Mouse (Mus musculus) gastrocnemius, postnatal 4 days (tissue): ENCODE measurements around the gene Gper1. TPM values are rescaled to one million over a fixed set of nuclear protein-coding genes. Genes with fewer than 3 reads are reported as not detected.

ENCODE experiments used
- DNase-seq, 2 experiments: peaks; one replicate each; pipeline ENCODE4 v3.0.0; 2021 to 2022; ENCODE audit warnings: low spot score in 2 of 2, mixed read lengths in 2 of 2
- long read RNA-seq, 2 experiments: library from polyadenylated mRNA; stranded (forward); transcript quantifications; one replicate each; pipeline ENCODE4 v2.0.0; 2021
- total RNA-seq, 2 experiments: library from RNA; stranded (reverse); gene quantifications; 2 replicates each; pipeline ENCODE4 v1.2.3; 2021

Gper1 gene
- 1 to 10 TPM; 3.9 to 4.4 TPM for total RNA-seq
- long read RNA-seq, experiment 1, partial matches to known transcripts: 0 of 7 reads
- long read RNA-seq, experiment 1, other reads (novel, unspliced or antisense): 4 of 7 reads
- long read RNA-seq, experiment 2, transcript Gper1-201 (3 exons, 2,537 nt): major isoform, 5 of 9 reads
- long read RNA-seq, experiment 2, partial matches to known transcripts: 2 of 9 reads
- long read RNA-seq, experiment 2, other reads (novel, unspliced or antisense): 2 of 9 reads

- DNase-seq: peak; percentile 53 to 79
These were observed at the start of gene Gper1 for GRCm38 (mm10) chr5:139423026-139423865. Gene Gper1, plus strand, starts transcription at chr5:139423151.

- no peak for DNase-seq
These were observed 49.0 kb upstream of the Gper1 start for GRCm38 (mm10) chr5:139373889-139374444.

DNA sequence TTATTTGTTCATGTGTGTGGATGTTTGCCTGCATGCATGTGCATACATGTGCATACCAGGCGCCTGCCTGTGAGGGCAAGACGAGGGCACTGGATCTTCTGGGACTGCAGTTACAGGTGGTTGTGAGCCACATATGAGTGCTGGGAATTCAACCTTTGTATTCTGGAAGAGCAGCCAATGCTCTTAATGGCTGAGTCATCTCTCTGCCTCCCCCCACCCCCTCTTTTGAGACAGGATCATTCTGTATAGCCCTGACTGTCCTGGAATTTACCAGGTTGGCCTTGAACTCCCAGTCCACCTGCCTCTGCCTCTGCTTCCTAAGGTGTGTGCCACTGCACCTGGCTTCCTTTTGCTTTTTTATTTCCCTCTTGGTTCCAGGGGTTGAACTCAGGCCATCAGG, 48.1 kb upstream of the Gper1 start:
- no peak for DNase-seq

DNA sequence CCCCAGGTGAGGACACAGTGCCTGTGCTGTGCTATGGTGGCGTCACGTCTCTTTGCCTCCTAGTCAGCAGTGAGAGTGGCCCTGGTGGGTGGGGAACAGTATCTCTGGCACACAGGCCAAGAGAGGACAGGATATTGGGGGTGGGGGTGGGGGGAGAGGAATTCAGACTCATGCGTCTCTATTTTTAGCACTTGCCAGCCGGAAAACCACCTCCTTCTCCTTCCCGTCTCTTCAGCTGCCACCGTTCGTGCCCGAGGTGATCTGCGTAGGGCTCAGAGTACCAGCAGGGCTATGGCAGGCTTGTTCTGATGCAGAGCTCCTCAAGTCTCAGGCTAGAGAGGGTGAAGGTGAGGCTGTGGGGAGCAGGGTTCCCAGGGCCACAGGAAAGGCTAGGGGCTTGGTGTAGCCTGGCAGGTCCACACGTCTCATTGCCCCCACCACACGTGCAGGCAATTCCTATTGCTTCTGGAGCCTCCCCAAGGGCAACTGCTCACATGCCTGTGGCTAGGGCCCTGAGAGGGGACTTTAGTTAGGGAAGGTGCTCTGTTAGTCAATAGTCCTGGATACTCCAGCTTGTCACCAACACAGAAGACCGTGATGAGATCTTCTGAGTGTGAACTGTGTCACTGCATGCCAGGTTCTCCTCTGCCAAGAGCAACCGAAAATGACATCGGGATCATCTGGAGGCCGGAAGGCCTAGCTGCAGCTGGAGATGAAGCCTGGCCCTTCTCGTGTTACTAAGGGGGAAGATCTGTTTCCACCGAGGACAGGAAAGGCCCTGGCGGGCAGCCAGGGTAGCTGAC, 45.3 kb upstream of the Gper1 start, which contains the start of gene Gpr146:
Gene Gpr146 (plus strand): TSS at position 230 of the 803 bp plus-strand sequence.
- peak; percentile 48 to 71 for DNase-seq

DNA sequence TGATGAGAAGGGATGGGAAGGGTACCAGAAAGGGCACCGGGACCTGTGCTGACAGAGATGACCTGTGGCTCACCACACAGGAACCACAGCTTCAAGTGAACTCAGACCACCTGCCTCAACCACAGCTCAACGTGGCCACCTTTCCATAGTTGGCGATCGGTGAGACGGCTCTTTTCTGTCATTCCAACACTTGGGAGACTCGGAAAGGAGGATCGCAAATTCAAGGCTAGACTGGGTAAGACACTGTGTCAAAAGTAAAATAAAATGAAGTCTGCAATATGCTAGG, 44.7 kb upstream of the Gper1 start:
- DNase-seq: no peak

GRCm38 (mm10) chr5:139378986-139379629, 43.8 kb upstream of the Gper1 start:
- DNase-seq: peak; percentile 46 to 65

DNA sequence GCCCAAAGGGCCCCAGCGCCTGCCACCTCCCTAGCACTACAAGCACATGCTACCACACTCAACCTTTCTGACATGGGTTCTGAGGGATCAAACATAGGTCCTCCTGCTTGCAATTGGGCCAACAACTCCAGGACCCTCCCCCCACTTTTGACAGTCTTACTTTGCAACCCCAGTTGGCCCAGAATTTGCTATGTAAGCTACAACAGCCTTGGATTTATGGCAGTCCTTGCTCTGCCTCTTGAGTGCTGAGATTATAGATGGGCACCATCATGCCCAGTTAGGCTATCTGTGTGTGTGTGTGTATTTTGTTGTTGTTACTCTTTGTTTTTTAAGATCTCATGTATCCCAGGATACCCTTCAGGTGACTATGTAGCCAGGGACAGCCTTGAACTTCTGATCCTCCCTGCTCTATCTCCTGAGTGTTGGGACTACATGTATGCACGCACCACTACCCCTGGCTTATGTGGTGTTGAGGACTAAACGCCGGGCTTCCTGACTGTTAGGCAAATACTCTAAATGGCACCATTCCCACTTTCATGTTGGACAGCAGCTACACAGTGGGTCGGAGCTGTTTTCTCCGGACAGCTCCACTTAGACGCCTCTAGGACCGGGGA, 43.1 kb upstream of the Gper1 start:
- no peak for DNase-seq

DNA sequence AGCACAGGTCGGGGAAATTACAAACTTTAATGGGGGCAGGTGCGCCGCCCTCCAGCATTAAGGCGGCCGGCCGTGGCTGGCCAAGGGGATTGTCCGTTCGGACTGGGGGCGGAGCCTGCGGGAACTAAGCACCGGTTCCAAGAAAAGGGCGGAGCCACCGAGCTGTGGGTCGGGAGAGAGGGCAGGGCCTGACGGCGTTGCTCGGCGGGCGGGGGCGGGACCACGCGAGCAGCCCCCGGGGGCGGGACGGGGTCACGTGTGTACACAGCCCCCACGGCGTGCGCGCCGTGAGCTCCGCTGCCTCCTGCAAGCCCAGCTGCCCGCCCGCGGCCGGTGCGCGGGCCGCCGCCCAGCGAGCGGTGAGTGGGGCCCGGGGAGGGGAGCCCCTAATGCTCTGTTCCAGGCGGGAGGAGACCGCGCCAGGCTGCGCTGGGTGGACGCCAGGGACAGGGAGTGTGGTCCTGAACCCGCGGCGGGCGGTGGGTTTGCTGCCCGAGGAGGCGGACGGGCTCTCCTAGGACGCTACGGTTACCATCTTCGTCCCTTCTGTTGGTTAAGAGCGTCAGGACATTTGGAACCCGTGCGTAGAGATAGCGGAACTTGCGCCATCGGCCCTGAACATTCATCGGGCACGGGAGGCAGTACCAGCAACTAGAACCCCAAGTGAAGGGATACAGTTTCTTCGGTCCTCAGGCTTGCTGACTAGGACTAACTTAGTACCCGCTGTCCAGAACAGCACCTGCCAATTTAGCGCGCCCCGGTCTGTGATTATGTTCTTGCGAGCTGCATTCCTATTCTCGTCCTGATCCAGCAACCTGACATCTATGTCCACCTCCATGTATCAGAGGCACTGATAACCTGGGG, 42.3 kb upstream of the Gper1 start:
- peak; percentile 94 to 97 for DNase-seq

DNA sequence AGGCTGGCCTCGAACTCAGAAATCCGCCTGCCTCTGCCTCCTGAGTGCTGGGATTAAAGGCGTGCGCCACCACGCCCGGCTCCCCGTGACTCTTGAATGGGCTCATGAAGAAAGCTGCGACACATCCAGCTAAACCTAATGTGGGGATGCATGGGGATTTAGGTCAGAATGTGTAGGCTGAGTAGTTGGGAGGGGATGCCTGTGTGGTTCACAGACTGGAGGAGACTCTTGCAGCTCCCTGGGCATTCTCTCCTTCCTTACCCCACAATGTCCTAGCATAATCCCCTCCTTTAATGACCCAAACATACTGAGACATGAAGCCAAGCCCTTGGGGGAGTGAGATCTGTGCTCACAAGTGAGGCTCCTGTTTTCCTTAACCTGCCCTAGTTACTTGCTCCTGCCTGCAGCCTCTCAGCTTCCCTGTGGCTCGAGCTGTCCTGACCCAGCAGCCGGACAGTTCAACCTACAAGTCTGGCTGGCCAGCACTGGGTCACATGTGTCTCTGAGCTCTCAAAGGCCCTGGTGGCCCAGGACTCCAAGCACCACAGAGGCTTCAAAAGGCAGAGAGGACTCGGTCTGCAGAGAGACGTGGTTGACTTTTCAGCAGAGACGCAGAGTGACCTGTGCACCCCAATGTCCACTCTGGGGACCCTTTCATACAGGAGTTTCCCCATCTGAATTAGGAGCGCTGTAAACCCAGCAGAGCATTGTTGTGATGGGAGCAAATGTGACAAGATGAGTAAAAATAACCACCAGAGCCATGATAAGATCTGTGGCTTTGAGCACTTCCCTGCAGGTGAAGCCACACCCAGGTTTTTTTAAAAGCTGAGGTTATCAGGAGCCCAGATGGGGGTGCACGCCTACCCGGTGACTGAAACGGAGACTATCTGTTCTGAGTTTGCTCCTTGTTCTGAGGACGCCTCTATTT, 41.1 kb upstream of the Gper1 start:
- DNase-seq: no peak

- DNase-seq: no peak
These were observed 40.2 kb upstream of the Gper1 start for GRCm38 (mm10) chr5:139382760-139383159.

DNA sequence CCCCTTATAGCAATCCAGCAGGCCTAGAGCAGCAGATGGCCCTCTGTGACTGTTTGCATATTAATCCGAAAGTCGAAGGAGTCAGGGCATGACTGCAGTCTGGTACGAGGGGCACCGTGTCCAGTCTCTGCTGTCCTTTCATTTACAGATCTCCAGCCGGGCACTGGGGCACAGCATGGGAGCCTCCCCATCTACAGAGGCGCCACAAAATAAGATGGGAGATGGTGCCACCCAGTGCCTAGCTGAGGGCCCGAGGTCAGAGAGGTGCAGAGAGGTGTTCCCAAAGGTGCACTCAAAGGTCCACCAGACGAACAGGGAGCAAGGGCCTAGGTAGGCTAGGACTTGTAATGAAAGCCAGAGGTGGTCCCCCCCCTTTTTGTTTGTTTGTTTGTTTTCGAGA, 39.7 kb upstream of the Gper1 start:
- DNase-seq: no peak

DNA sequence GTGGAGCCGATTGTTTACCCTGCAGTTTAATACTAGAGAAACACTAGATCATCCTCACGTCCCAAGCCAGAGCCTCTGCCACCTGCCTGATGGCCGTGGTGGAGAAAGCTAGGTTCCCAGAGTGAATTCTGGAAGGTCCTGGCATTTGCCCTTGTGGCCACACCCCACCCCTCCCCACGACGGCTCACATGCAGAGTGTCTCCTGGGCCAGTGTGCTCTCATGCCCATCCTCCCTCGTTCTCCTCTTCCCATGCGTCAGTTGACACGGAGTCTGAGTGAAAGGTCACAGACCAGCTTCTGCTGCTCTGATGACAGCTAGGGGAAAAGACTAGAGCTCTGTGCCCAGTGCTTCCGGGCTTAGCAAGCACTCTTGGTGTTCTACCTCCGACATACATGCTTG, 38.4 kb upstream of the Gper1 start:
- no peak for DNase-seq

GRCm38 (mm10) chr5:139386047-139386446, 36.9 kb upstream of the Gper1 start:
- no peak for DNase-seq

GRCm38 (mm10) chr5:139387329-139388194, 35.4 kb upstream of the Gper1 start:
- DNase-seq: peak in 1 of 2 experiments; percentile 51

GRCm38 (mm10) chr5:139388195-139388570, 34.8 kb upstream of the Gper1 start:
- no peak for DNase-seq

GRCm38 (mm10) chr5:139388694-139389675, 34.0 kb upstream of the Gper1 start:
- peak in 1 of 2 experiments; percentile 59 for DNase-seq
